Mouse (Mus musculus): ENCODE data around the gene Klc3. TPM values are rescaled to one million over a fixed set of nuclear protein-coding genes. Genes with fewer than 3 reads are reported as not detected.

Gene Klc3
- total RNA-seq, 2 experiments from 2014 or later: 4.5 to 5.5 TPM

DNA sequence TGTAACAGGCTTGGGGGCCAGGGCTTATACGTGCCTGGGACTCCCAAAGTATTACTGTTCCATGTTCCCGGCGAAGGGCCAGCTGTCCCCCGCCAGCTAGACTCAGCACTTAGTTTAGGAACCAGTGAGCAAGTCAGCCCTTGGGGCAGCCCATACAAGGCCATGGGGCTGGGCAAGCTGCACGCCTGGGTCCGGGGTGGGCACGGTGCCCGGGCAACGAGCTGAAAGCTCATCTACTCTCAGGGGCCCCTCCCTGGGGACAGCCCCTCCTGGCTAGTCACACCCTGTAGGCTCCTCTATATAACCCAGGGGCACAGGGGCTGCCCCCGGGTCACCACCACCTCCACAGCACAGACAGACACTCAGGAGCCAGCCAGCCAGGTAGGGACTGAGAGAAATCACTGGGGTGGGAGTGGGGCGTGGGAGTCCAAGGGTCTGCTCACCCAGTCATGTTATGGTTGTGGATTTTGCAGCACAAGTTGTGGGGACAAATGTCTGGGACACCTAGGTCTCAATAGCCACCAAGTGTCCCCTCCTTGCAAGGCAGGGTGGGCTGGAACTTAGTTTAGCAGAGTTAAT is 7.0 kb upstream of the Klc3 start:
- DNase-seq (ENCODE audit: low spot score in 2 of 2): no peak

- DNase-seq (ENCODE audit: low spot score in 2 of 2): no peak
Observed at GRCm38 (mm10) chr7:19409753-19410152, 5.8 kb upstream of the Klc3 start.

GRCm38 (mm10) chr7:19405417-19405816 is 1.5 kb upstream of the Klc3 start:
- DNase-seq (ENCODE audit: low spot score in 2 of 2): peak; percentile 50 to 85

DNA sequence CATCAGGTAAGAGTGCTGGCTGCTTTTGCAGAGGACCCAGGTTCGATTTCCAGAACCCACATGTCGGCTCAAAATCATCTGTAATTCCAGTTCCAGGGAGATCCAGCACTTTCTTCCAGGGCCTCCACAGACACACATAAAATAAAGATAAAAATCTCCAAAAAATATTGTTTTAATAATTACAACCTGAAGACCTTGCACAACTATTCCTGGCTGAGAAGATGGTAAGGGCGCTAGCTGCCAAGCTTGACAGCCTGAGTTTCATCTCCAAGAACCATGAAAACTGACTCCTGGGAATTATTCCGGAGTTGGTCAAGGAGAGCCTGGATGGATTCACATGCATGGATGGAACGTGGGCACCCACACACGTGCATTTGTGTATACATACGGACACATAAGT is 572 bp upstream of the Klc3 start, which contains the start of gene Ckm:
TSS of gene Ckm (plus strand) at position 301 of the 400 bp plus-strand sequence.
- DNase-seq (ENCODE audit: low spot score in 2 of 2): no peak

GRCm38 (mm10) chr7:19402535-19403112 is 1.3 kb downstream of the Klc3 start:
- DNase-seq (ENCODE audit: low spot score in 2 of 2): no peak

GRCm38 (mm10) chr7:19400946-19401345 is 3.0 kb downstream of the Klc3 start:
- DNase-seq (ENCODE audit: low spot score in 2 of 2): no peak

GRCm38 (mm10) chr7:19399496-19400280 is 4.2 kb downstream of the Klc3 start:
- DNase-seq (ENCODE audit: low spot score in 2 of 2): no peak

DNA sequence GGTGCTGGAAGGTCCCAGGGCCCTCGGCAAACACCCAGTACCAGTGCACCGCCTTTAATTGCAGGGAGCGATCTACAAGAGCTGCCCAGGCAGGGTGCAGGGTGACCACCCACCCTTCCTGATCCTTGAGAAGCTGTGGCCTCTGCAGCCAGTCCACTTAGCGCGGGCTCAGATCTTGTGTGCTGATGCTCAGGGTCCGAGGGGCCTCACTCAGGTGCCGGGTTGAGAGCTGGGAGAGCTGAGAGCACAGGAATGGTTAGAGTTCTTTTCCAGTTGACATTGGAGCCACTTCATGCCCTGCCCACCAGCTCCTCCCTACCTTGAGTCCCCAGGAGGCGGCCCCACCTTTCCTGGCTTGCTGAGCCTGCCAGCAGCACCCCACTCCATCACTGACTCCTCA is 9.4 kb downstream of the Klc3 start:
- DNase-seq (ENCODE audit: low spot score in 2 of 2): no peak

- DNase-seq (ENCODE audit: low spot score in 2 of 2): no peak
Observed at GRCm38 (mm10) chr7:19388699-19389413, 15.0 kb downstream of the Klc3 start.

DNA sequence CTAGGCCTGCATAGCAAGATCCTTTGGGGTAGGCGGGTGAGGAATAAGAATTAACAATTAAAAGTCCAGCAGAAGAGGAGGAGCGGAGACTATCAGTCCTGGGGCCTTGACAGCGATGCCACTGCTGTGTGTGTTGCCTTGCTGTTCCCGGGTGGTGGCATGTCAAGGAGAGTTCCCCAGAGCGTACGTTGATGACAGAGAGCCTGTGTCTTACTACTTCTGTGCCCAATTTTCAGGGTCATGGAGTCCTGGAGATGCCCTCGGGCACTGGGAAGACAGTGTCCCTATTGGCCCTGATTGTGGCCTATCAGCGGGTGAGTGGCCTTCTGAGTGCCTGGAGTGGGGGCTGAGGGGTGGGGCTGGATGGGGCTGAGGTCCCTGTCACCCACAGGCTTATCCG is 20.2 kb downstream of the Klc3 start:
- DNase-seq (ENCODE audit: low spot score in 2 of 2): no peak

- peak in 1 of 2 experiments; percentile 39 for DNase-seq (ENCODE audit: low spot score in 2 of 2)
Observed at GRCm38 (mm10) chr7:19382166-19382541, 21.8 kb downstream of the Klc3 start.

DNA sequence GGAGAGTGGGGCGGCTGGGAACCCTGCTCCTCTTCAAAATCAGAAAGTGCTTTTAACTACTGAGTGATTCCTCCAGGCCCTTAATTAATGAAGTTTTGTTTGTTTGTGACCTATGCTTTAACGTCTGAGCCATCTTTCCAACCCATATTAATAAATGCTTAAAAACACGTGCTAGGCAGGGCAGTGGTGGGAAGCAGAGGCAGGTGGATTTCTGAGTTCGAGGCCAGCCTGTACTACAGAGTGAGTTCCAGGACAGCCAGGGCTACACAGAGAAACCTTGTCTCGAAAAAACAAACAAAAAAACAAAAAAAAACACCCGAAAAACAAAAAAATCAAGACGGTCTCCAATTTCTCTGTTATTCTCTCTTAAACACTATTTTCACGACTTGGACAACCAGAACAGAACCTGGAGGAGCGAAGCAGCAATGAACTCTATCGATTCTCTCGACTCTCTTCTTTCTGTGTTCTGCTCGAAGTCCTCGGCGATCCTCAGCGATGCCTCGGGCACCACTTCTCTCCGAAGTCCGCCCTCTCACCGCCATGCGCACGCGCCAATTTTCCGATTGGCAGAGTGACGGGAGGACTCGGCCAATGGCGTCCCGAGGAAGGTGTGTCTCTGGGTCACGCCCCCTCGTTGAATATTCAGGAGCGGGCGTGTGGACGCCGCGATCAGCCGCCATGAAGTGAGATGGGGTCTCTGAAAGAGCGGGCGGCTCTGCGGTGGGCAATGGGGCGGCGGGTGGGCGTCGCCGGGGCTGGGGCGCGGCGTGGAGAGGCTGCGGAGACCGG is 22.3 kb downstream of the Klc3 start, which contains the start of gene Ercc2:
TSS of gene Ercc2 (plus strand) at position 634 of the 789 bp plus-strand sequence.
- peak; percentile 98 for DNase-seq (ENCODE audit: low spot score in 2 of 2)

GRCm38 (mm10) chr7:19378049-19378448 is 25.9 kb downstream of the Klc3 start:
- DNase-seq (ENCODE audit: low spot score in 2 of 2): no peak

GRCm38 (mm10) chr7:19376019-19376418 is 27.9 kb downstream of the Klc3 start:
- no peak for DNase-seq (ENCODE audit: low spot score in 2 of 2)

GRCm38 (mm10) chr7:19375368-19375767 is 28.5 kb downstream of the Klc3 start:
- DNase-seq (ENCODE audit: low spot score in 2 of 2): no peak

DNA sequence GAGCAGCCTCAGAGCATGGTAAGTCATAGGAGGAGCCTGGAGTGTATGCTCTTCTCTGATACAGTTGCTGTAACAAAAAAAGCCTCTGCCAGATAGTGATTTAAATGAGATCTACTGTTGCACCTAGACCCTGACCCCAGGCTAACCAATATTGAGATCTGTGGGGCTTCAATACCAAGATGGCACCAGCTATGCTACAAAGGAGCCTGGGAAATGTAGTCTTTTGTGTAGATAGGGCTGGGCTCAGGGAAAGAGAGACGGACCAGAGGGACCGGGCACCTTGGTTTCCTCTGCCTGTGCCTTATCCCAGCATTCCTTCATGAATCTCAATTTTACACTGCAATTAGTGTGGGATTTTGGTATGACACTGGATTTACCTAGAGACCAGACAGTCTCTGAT is 30.5 kb downstream of the Klc3 start:
- DNase-seq (ENCODE audit: low spot score in 2 of 2): no peak

GRCm38 (mm10) chr7:19369823-19370425 is 34.0 kb downstream of the Klc3 start:
- peak in 1 of 2 experiments; percentile 78 for DNase-seq (ENCODE audit: low spot score in 2 of 2)

GRCm38 (mm10) chr7:19368380-19368779 is 35.5 kb downstream of the Klc3 start:
- DNase-seq (ENCODE audit: low spot score in 2 of 2): no peak

DNA sequence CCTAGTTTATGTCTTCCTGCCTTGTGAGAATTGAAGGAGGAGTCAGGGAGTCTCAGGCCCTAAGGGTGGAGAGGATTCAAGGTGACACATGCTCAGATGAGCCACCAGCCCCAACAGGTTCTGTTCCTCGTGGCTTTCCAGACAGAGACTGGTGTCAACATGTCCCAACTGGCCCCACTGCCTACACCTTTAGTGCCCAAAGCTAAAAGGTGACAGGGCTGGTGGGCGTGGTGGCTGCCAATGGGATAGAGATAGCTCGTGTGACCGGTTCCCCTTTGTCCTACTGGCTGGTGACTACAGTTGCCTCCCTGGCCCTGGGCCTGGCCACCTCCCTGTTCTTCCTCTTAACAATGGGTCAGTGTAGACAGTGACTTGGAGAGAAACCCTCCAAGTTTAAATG is 38.5 kb downstream of the Klc3 start:
- DNase-seq (ENCODE audit: low spot score in 2 of 2): no peak

GRCm38 (mm10) chr7:19363881-19364280 is 40.0 kb downstream of the Klc3 start:
- peak in 1 of 2 experiments; percentile 56 for DNase-seq (ENCODE audit: low spot score in 2 of 2)

Data from layer of hippocampus, adult 18-20 months (tissue).